Mouse (Mus musculus) midbrain, embryonic 16.5 days (tissue): ENCODE data around the gene Pnp. TPM values are rescaled to one million over a fixed set of nuclear protein-coding genes. Genes with fewer than 3 reads are reported as not detected.

Experiments
- ATAC-seq: fragments of 200-750 bp; cut with Nextera tagmentation; 2 replicates; pipeline ENCODE4 v1.8.0; 2017; ENCODE audit warnings: moderate TSS enrichment
- H3K27ac ChIP-seq: fragments of 300-500 bp; sonication (generic); 2 replicates; pipeline ENCODE4 v1.5.1; 2014; ENCODE audit warnings: mild to moderate bottlenecking, low read length, mixed read lengths
- H3K27me3 ChIP-seq: fragments of 300-500 bp; sonication (generic); 2 replicates; pipeline ENCODE4 v1.6.1; 2014; ENCODE audit warnings: low read depth, low read length, mixed read lengths; ENCODE audit not compliant: control insufficient read depth, insufficient read depth
- H3K36me3 ChIP-seq: fragments of 300-500 bp; sonication (generic); 2 replicates; pipeline ENCODE4 v1.6.1; 2014; ENCODE audit warnings: mild to moderate bottlenecking, low read length, moderate library complexity, mixed read lengths; ENCODE audit not compliant: control insufficient read depth, insufficient read depth
- H3K4me1 ChIP-seq: fragments of 300-500 bp; sonication (generic); 2 replicates; pipeline ENCODE4 v1.6.1; 2014; ENCODE audit warnings: mild to moderate bottlenecking, low read length, mixed read lengths; ENCODE audit not compliant: control insufficient read depth, insufficient read depth
- H3K4me2 ChIP-seq: fragments of 300-500 bp; sonication (generic); 2 replicates; pipeline ENCODE4 v1.6.1; 2014; ENCODE audit warnings: mild to moderate bottlenecking, low read length, mixed read lengths
- H3K4me3 ChIP-seq: fragments of 300-500 bp; sonication (generic); 2 replicates; pipeline ENCODE4 v1.5.1; 2014; ENCODE audit warnings: low read depth, mild to moderate bottlenecking, low read length, moderate library complexity, mixed read lengths
- H3K9ac ChIP-seq: fragments of 300-500 bp; sonication (generic); 2 replicates; pipeline ENCODE4 v1.6.1; 2014; ENCODE audit warnings: low read depth, low read length, mixed read lengths
- H3K9me3 ChIP-seq: fragments of 300-500 bp; sonication (generic); replicated peaks from 2 replicates; pipeline ENCODE4 v1.6.1; 2014; ENCODE audit warnings: mild to moderate bottlenecking, low read length, mixed read lengths; ENCODE audit not compliant: control insufficient read depth, poor library complexity, severe bottlenecking
- WGBS: fragments of 180-500 bp; shearing (Covaris S2); extraction: QIAGEN DNeasy Blood & Tissue Kit; methylation state at CpG from one replicate; pipeline ENCODE4 v1.1.7; 2014; 5-methylcytosine and 5-hydroxymethylcytosine counted together
- polyA plus RNA-seq: library from polyadenylated mRNA; unstranded; fragments of >200 nt; fragmentation: Nextera tagmentation; extraction: Ambion mirVana; gene quantifications from 2 replicates; pipeline ENCODE4 v1.2.1, GENCODE M21; 2015

The Pnp gene
- 20.8 and 22.8 TPM in 2 replicates for polyA plus RNA-seq

DNA sequence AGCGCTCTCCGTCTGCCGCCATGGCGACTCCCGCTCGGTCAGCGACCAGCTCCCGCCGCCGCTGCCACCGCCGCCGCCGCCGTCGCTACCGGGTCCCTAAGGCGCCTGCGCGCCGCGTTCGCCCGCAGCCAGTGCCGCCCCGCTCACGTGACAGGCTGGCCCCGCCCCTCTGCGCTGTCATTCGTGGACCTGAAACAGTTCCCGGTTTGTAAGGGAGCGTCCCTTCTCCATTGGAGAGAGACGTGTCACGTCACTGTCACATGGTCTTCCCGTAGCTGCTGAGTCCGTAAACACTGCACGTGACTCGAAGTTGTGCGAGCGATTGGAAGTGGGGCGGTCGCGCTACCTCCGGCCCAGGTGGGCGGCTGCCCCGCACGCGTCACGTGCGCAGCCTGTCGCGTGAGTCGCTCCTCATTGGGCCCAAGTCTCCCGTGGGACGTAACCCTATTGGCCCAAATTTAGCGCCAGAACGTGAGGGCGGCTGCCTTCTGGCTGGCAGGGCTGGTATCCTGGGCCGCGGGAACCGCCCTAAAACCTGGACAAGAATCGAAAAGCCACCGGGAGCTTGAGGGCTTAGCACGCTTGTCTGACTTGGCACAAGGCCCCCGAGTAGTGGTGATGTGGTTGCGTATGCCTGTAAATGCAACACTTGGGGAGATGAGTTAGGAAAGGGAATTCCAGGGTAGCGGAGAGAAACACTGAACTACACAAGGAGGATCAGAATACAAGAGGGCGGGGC lies at the start of gene Pnp, which contains the start of gene Pip4p1:
Gene Pnp, plus strand, starts transcription at position 329 of the 739 bp plus-strand sequence.
Gene Pip4p1, minus strand, starts transcription at position 103 of the 739 bp plus-strand sequence.
- peak; percentile 99 for ATAC-seq
- Histone ChIP-seq H3K4me2 (peak within 1 kb of the TSS; percentile 79), H3K36me3 (peaks cover 17% of the 10 kb centered on the region), H3K27ac (peak within 1 kb of the TSS; percentile 84), H3K4me3 (peak within 1 kb of the TSS; percentile 62), H3K9ac (peak within 1 kb of the TSS; percentile 86), H3K4me1 (peaks cover 25% of the 10 kb centered on the region), H3K27me3 (no peaks in the 10 kb centered on the region), H3K9me3 (no peaks in the 10 kb centered on the region)
- WGBS = under 1% methylated on average over 61 of the region's 68 CpGs

DNA sequence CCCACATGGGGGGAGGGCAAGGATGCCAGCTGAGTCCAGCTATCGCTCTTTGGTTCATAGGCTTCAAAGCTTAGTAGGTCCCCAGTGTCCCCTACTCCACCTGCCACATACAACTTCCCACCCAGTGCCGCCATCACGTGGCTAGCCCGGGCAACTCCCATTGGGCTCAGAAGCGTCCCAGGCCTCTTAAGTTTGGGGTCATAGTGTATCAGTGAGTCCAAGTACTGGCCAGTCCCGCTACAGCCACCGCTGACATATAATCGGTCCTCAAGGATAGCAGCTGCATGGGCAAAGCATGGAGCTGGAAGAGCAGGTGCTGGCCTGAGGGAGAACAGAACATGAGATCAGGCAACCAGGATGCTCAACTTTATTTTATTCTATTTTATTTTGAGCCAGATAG lies 39.3 kb upstream of the Pnp start:
- H3K4me2 ChIP-seq = no peak overlapping the region
- 92% methylated on average over 8 of the region's 8 CpGs for WGBS
- peaks cover 7% of the 10 kb centered on the region for H3K4me1 ChIP-seq
- ATAC-seq = no peak
- no peaks in the 10 kb centered on the region for H3K36me3 ChIP-seq
- no peak overlapping the region for H3K4me3 ChIP-seq
- no peak overlapping the region for H3K9ac ChIP-seq
- H3K27me3 ChIP-seq = no peaks in the 10 kb centered on the region
- H3K9me3 ChIP-seq = no peaks in the 10 kb centered on the region
- H3K27ac ChIP-seq = no peak overlapping the region

DNA sequence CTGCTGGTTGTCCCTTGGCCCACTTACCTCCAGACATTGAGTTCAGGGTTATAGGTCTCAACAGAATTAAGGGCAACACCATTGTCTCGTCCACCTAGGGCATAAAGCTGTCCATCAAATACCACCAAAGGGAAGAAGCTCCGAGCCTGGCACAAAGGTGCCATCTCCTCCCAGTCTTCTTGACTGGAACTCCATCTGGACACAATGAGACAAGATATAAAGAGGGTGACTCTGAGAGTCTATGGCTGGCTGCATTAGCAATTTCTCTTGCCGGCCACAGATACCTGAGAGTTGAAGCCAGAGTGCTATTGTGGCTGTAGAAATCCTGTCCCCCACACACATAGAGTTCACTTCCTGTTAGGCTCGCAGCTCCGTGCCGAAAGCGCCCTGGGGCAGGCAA lies 38.8 kb upstream of the Pnp start:
- 92% methylated on average over 7 of the region's 7 CpGs for WGBS
- Histone ChIP-seq H3K27me3 (no peaks in the 10 kb centered on the region; the same call in 1 of the 2 replicates), H3K36me3 (no peaks in the 10 kb centered on the region), H3K4me3 (no peak overlapping the region), H3K4me1 (peaks cover 9% of the 10 kb centered on the region), H3K4me2 (no peak overlapping the region), H3K9me3 (no peaks in the 10 kb centered on the region), H3K27ac (no peak overlapping the region), H3K9ac (no peak overlapping the region)
- ATAC-seq = no peak

GRCm38 (mm10) chr14:50892541-50893459 lies 38.1 kb upstream of the Pnp start:
- ATAC-seq = no peak
- 88% methylated on average over 22 of the region's 22 CpGs for WGBS

DNA sequence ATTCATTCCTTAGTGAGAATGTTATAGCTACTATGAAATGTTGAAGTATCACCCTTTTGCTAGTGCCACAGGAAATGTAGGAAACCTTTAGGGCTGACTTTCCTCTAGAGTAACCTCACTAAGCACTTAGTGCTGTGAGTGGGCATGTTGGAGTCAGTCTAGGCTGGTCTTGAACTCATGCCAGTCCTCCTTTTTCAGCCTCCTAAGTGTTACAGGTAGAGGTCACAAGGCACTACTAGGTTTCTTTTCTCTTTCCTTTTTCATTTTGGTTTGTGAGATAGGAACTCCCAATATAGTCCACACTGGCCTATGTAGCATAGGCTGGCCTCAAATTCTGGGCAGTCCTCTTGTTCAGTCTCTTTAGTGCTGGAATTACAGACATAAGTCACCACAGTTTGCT lies 35.5 kb upstream of the Pnp start:
- Histone ChIP-seq H3K27me3 (no peaks in the 10 kb centered on the region; the same call in 1 of the 2 replicates), H3K27ac (no peak overlapping the region), H3K36me3 (no peaks in the 10 kb centered on the region), H3K4me3 (no peak overlapping the region), H3K4me1 (peaks cover 12% of the 10 kb centered on the region), H3K4me2 (no peak overlapping the region), H3K9ac (no peak overlapping the region), H3K9me3 (no peaks in the 10 kb centered on the region)
- ATAC-seq = no peak

More at GRCm38 (mm10) chr14:50892541-50893459, 38.1 kb upstream of the Pnp start:
- H3K9ac ChIP-seq = no peak overlapping the region
- H3K27ac ChIP-seq = no peak overlapping the region
- no peaks in the 10 kb centered on the region; the same call in 1 of the 2 replicates for H3K27me3 ChIP-seq
- H3K9me3 ChIP-seq = no peaks in the 10 kb centered on the region
- H3K4me1 ChIP-seq = peaks cover 12% of the 10 kb centered on the region
- no peak overlapping the region for H3K4me3 ChIP-seq
- no peaks in the 10 kb centered on the region for H3K36me3 ChIP-seq
- no peak overlapping the region for H3K4me2 ChIP-seq

DNA sequence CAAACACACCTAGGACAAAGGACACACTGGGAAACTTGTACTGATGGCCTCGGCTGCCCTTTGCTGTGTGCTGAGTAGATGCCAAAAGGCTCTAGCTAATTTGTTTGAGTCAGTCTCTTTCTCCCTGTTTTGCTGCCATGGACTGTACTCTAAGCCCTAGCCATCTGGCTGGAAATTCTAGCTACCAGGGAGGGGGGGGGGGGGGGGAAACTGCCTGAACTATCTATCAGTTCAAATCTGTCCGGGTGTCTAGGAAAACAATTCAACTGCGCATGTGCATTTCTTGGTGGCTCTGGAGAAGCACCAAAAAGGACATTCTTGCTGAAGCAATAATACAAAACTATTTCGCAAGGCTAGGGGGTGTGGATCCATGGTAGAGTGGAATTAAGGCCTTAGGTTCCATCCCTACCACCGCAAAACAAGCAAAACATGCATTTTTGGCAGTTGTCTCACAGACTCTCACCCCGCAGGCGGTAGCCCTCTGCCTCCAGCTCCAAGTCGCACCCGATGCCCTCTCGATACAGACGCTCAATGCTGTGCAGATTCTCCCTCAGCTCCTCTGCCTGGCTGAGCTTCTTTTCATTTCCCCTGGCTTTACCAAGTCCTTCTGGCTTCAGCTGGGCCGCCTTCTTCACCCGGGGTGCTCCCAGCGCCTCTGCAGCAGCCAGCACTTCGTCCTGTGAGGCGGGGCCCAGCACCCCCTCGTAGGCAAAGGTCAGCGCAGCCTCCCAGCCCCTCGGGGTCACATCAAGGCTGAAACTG lies 34.7 kb upstream of the Pnp start:
- ATAC-seq = peak; percentile 64
- Histone ChIP-seq H3K4me2 (peak overlapping the region; percentile 65), H3K36me3 (no peaks in the 10 kb centered on the region), H3K27me3 (no peaks in the 10 kb centered on the region; the same call in 1 of the 2 replicates), H3K4me1 (peaks cover 12% of the 10 kb centered on the region), H3K27ac (peak overlapping the region; percentile 28), H3K4me3 (peak overlapping the region; percentile 41), H3K9ac (peak overlapping the region; percentile 64), H3K9me3 (no peaks in the 10 kb centered on the region)
- 15% methylated on average over 19 of the region's 19 CpGs for WGBS

DNA sequence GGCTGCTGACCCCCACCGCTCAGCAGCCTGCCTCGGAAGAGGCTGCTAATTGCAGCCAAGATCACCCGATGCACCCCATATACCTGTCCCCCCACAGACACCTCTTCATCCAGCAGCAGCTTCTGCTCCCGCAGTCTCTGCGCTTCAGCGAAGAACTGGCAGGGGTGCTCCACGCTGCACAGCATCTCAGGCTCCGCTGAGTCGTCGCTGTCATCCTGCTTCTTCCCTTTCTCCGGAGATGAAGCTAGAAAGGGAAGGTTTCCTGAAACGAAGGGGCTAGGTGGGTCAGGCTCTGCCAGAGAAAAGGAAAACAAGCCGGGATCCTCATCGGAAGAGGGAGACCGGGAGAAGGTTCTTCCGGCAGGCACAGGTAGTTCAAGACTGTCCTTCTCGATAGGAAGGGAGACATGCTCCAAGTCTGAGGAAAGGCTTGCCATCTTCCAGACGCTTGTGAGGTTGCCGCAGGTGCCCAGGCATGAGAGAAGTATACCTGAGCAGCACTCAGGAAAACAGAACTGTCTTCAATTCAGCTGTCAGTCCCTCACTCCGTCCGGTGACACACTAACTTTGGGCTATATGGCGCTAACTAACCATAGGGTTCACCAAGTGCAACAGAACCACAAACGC lies 34.0 kb upstream of the Pnp start:
- peak overlapping the region; percentile 65 for H3K4me2 ChIP-seq
- H3K27me3 ChIP-seq = no peaks in the 10 kb centered on the region; the same call in 1 of the 2 replicates
- no peaks in the 10 kb centered on the region for H3K9me3 ChIP-seq
- peaks cover 12% of the 10 kb centered on the region for H3K4me1 ChIP-seq
- peak; percentile 90 for ATAC-seq
- peak overlapping the region; percentile 28 for H3K27ac ChIP-seq
- 16% methylated on average over 23 of the region's 23 CpGs for WGBS
- H3K4me3 ChIP-seq = peak overlapping the region; percentile 41
- no peaks in the 10 kb centered on the region for H3K36me3 ChIP-seq
- peak overlapping the region; percentile 64 for H3K9ac ChIP-seq

- H3K4me1 ChIP-seq = peaks cover 12% of the 10 kb centered on the region
- peak within 1 kb of the TSS; percentile 65 for H3K4me2 ChIP-seq
- no peaks in the 10 kb centered on the region; the same call in 1 of the 2 replicates for H3K27me3 ChIP-seq
- peak within 1 kb of the TSS; percentile 41 for H3K4me3 ChIP-seq
- WGBS = 42% methylated on average over 7 of the region's 7 CpGs
- H3K36me3 ChIP-seq = no peaks in the 10 kb centered on the region
- H3K9ac ChIP-seq = peak within 1 kb of the TSS; percentile 64
- no peaks in the 10 kb centered on the region for H3K9me3 ChIP-seq
- peak; percentile 54 for ATAC-seq
- H3K27ac ChIP-seq = peak within 1 kb of the TSS; percentile 28
Measured at GRCm38 (mm10) chr14:50897374-50897765, 33.5 kb upstream of the Pnp start, which contains the start of gene Klhl33. Klhl33 (minus strand) TSS chr14:50897507.
